ENCODE assay signal across 20 mouse cellular contexts in genomic region chr2:28309122-28309521, GRCm38 (mm10).
DNase-seq lines count a peak whose midpoint lies in the region; TF ChIP-seq lines count a peak whose summit lies in the region.
"Had no signal": no experiment of that assay in that cellular context is flagged by ENCODE, and none has a peak within 500 bp of the region (broad histone marks: within the 10 kb centered on the region; RNA-seq: fewer than 3 reads in every experiment).

No protein-coding gene starts in this region.

- WGBS in heart, adult 2 months = 67% methylated on average over 5 of the region's 5 CpGs

- intact Hi-C loops in heart, adult 2 months (cut with DNase I) = no loop called here
- intact Hi-C loops in heart, postnatal 25 days (cut with DNase I) = no loop called here

- TF ChIP-seq CTCF in heart, adult 2 months (IDR thresholded peaks at IDR 0.05) = no peak

- peak; percentile 31 to 43 for DNase-seq in cerebellum, postnatal 25 days
- DNase-seq in cerebellum, adult 11-12 months = no peak
- peak; percentile 24 to 26 for DNase-seq in heart, adult 2 months
- DNase-seq in heart, postnatal 25 days (ENCODE audit: low spot score) = no peak
- peak; percentile 38 for DNase-seq in lung, postnatal 10 days
- DNase-seq in lung, postnatal 4 days = no peak
- no peak for DNase-seq in testis, postnatal 14 days (ENCODE audit: low spot score)
- DNase-seq: adrenal gland, adult 2 months; kidney, postnatal 25 days; retina, postnatal 1 day; right cerebral cortex, postnatal 25 days; spleen, adult 18-20 months had no signal

- no peak overlapping the region for H3K4me3 ChIP-seq in heart, adult 2 months
- H3K4me3 ChIP-seq: forebrain, embryonic 10.5 days; layer of hippocampus, adult 2 months; lung, embryonic 15.5 days; midbrain, embryonic 10.5 days; myocyte; neural tube, embryonic 13.5 days had no signal

- no peak for TF ChIP-seq EP300 in heart, adult 2 months (IDR thresholded peaks at IDR 0.05; ENCODE audit: insufficient read depth, low read depth, low read length)

- no peaks in the 10 kb centered on the region for H3K79me2 ChIP-seq in heart, adult 2 months (replicated peaks; ENCODE audit: control insufficient read depth, insufficient read depth, low read length)

- H3K27me3 ChIP-seq in heart, adult 2 months (ENCODE audit: control insufficient read depth, insufficient read depth, low read length) = no peaks in the 10 kb centered on the region
- H3K27me3 ChIP-seq: lung, embryonic 15.5 days; neural tube, embryonic 13.5 days had no signal

- H3K36me3 ChIP-seq in heart, adult 2 months (ENCODE audit: control insufficient read depth, insufficient read depth, low read length) = no peaks in the 10 kb centered on the region
- H3K36me3 ChIP-seq: forebrain, embryonic 10.5 days; lung, embryonic 15.5 days; midbrain, embryonic 10.5 days; neural tube, embryonic 13.5 days had no signal

- no peak overlapping the region for H3K9ac ChIP-seq in heart, adult 2 months (ENCODE audit: low read depth, low read length)
- H3K9ac ChIP-seq: liver, embryonic 14.5 days; lung, embryonic 15.5 days; neural tube, embryonic 13.5 days had no signal

- no peaks in the 10 kb centered on the region for H3K4me1 ChIP-seq in heart, adult 2 months (ENCODE audit: control insufficient read depth, insufficient read depth, low read length)
- H3K4me1 ChIP-seq: forebrain, embryonic 10.5 days; lung, embryonic 15.5 days; neural tube, embryonic 13.5 days had no signal

- H3K27ac ChIP-seq in heart, adult 2 months = no peak overlapping the region
- H3K27ac ChIP-seq: forebrain, embryonic 10.5 days; hindbrain, postnatal 0 days; layer of hippocampus, adult 2 months; liver, embryonic 14.5 days; lung, embryonic 15.5 days; midbrain, embryonic 10.5 days; neural tube, embryonic 13.5 days had no signal

- TF ChIP-seq POLR2A in heart, adult 2 months (IDR thresholded peaks at IDR 0.05; ENCODE audit: insufficient read depth, low read depth, low read length) = no peak

Comparison
In these comparisons a context has a peak if more than half of its experiments do, and no peak if none do; other contexts are left out.
1. DNase-seq: peak in cerebellum, postnatal 25 days (2 of 2), heart, adult 2 months (2 of 2) and lung, postnatal 10 days (single experiment); none in cerebellum, adult 11-12 months (single experiment), heart, postnatal 25 days (single experiment), lung, postnatal 4 days (0 of 2) and testis, postnatal 14 days (single experiment).